Mouse (Mus musculus) right cerebral cortex, postnatal 25 days (tissue): ENCODE measurements at regions not wholly inside any gene's neighbourhood (a gene's known extent, or its start where the extent isn't known, plus 50 kb on each side); places are given as distances from the start of the nearest gene placed in this dataset.

Experiments used
- DNase-seq: peaks from one replicate; pipeline ENCODE4 v3.0.0; 2022

DNA sequence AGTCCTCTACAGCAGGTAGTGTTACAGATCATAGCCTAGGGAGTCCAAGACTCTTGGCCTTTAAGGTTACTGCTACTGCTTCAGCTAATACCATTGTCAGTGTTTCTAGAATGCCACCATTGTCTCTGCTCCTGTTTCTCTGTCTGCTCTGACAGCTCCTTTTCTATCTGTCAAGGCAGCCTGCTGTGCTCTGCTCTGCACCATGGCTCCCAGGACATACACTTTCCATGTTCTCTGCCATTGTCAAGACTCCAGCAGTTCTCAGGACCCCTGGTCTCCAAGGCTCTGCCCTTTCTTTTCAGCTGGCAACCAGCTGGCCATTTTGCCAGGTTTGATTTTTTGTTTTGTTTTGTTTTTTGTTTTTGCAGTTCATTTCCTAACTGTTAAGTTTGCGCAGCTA, 208.7 kb downstream of the Otol1 start:
- DNase-seq: no peak

DNA sequence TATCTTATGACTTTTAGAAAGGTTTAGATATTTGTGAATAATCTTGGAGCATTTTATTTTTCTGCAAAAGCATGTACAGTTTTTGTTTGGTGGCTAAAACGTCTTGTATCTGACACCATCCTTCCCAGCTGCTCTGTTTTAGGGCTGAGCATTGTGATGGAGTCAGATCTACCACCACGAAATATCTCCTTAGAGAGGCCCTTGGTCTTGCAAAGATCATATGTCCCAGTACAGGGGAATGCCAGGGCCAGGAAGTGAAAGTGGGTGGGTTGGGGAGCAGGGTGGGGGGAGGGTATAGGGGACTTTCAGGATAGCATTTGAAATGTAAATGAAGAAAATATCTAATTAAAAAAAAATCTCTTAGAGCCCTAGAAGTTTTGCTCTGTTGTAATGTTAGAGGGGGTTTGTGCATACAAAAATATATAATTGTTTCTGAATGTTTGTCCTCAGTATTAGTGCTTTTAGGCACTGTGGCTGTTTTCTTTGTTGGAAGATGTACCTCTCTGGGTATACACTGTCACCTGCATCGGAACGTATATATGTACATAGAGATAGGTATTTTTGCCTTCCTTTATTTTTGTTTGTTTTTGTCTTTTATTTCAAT, 211.4 kb downstream of the Otol1 start:
- no peak for DNase-seq

DNA sequence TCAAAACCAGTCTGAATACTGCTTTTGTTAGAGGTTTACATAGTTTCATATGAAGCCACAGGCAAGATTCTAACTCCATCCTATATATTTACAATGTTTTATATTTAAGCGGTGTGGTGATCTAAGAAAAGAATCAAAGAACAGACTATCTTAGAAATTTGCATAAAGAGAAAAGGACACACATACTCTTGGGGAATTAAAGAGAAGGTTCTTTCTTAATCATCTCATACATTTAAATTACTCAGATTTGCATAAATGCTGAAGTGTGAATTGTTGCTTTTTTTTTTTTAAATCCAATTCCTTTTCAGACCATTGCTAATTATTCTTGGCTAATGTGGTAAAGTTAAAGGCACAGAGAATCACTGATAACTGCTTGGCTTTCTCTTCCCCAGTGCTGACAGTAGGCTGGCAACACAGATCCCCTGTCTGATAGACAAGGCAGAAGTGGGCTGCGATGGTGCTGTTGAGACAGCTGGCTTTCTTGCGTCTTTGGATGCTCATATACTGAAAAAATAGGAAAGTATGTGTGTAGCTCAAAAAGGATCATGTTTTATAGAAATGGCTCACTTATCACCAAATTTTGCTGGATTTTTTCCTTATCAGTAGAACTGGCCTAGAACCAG, 216.1 kb downstream of the Otol1 start:
- DNase-seq: peak; percentile 19

DNA sequence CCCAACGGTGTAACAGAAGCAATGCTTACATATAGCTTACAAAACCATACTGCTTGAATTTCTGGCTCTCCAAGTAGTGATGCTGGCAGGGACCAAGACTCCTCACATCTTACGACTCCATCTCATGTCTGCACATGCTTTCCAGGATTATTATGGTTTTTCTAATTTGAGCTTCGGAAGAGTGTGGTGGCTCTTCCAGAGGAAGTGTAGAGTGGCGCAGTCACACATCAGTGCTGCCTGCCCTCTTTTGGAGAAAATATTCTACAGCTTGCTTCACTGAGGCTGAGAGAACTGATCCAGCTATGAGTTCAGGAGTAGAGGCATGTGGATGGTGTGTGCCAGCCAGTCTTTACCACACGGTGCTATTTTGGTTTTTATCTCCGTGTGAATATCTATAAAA, 217.4 kb downstream of the Otol1 start:
- DNase-seq: peak; percentile 15

DNA sequence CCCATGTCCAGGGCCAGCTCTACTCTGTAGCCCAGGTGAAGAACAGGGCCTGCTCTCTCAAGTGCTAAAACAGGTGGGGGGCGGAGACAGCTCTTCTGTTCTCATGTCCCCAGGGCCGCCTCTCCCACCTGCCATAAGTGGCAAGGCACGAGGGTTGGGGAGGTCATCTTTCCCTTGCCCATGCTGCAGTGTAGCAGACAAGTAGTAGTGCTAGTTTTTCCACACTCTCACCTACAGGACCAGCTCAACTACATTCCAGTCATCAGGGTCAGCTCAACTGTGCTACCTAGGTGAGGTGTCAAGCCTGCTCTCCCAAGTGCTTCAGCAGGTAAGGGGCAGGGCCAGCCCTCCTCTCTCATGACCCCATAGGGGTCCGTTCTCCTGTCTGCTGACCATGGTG, 219.8 kb downstream of the Otol1 start:
- no peak for DNase-seq

DNA sequence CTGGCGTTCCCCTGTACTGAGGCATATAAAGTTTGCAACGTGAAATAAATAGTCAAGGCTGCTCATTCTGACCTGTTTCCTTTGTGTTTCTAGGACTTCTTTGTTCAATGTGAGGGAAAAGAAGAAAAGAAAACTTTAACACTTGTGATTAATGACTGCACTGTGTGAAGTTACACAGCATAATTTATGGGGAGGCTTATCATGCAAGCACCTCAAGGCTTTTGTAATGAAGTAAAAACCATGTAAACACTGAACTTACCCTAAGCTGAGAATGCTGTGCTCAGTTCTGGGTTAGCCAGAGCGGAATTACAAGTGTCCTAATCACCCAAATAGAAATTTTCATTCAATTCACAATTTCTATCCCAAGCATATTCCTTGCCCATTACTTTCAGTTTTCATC, 241.2 kb downstream of the Otol1 start:
- no peak for DNase-seq

DNA sequence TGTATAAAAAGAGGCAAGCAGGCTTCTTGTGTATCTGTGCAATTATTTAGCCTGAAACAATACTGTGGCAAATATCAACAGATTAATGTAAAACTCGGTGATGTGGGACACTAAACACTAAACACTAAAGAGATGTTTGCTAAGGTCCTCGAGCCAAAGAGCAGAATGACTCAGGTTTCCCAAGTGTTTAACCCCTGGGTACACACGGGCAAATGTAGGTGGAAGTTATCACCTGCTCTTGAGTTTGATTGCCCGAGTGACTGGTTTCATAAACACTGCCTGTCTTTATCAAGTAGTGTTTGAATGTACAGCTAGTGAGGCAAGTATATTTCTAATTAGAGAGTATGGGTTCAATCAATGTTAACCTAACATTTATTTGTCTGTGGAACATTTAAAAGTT, 242.5 kb downstream of the Otol1 start:
- DNase-seq: no peak

DNA sequence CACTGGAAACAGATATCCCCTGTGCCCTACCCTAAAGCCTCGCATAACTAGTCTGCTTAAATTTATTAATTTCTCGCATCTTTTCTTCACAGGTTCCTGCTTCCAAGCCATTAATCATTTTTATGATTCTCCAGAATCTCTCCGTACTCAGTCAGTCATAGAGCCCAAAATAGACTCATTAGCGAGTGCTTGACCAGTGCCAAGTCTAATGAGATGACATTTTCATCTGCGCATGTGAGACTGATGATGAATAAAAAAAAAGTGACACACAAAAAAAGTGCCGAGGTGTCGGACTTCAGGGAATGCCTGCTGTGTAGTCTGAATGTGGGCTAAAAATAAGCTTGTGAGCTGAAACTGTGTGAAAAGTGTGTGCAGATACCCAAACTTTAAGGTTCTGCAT, 243.3 kb downstream of the Otol1 start:
- DNase-seq: no peak

DNA sequence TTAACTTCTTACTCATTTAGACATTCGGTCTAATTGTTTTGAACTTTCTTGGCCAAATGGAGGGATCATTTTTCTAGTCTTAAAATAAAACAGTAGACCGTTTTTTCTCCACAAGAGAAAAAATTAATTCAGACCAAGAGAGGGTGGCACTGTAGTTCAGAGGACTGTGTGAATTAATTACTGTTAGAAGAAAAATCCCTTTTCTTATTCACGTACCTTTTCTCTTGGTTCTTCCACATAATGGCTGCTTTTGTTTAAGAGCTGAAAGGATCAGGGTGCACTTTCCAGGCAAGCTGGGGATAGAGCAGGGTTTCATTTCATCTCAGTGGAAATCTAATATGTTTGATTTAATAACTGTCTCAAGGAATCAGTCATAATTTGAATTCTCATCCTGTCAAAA, 255.9 kb downstream of the Otol1 start:
- no peak for DNase-seq

DNA sequence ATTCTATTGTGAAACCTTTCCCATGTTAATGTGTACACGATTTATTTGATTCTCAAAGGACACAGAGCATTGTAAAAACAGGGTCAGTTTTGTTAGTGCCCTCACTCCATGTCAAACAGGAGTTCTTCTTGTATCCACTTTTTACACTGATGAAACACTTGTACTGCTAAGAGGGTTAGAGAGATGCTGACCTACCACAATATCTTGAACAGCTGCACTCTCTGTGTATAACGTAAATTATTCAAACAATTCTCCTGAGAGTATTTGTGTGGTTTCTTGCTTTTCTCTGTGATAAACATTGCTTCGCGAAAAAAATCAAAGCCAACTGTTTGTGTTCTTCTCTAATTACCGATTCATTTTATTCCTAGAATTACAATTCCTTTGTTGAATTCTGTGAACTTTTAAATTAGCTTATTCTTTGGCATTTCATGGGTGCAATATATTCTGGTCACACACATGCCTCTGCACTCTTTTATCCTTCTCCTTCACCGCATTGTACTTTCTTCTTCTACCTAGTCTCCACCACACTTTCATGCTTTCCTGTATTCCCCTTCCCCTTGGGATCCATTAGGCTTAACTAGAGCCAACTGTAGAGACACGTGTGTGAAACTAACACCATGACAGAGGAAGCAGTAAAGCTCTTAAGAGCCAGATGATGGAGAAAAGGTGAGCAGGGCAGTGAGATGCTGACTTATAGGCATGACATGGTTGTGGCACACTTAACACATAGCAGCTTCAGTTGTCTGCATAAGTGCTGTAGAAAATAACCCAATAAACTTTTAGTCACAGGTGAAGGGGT, 281.4 kb downstream of the Otol1 start:
- no peak for DNase-seq

DNA sequence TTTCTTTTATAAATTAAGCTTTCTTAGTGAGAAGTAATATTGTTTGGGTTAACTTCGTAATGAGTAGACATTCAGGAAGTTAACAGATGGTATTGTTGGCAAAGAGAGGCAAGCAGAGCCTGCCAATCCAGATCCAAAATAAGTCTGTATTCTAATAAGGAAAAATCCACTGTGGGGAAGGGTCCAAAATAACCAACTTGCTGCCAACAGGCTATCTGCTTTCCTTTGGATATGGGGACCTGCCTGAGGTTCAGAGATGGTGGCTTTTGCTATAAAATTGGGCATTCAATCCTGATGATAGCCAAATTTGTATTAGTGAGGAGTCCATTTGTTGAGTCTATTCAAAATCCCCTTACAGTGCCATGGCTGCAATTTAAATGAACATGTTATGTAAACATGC, 300.1 kb downstream of the Otol1 start:
- DNase-seq: no peak

DNA sequence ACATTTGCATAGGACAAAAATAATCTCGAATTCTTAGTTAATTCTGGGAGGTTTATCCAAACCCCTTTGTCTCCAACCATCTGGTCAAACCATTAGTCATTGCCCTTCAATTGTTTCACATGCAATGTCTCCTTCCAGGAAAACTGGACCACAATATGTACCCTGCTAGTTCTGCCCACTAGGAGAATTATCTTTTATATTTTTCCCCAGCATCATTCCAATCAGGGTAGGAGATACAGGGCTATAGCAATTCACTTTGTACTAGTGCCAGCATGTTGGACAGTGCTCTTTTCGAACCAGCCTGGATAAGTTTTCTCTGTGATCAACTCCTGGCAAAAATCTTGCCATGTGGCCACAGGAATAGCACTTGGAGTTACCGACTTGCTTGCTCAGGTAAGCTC, 300.6 kb downstream of the Otol1 start:
- no peak for DNase-seq

DNA sequence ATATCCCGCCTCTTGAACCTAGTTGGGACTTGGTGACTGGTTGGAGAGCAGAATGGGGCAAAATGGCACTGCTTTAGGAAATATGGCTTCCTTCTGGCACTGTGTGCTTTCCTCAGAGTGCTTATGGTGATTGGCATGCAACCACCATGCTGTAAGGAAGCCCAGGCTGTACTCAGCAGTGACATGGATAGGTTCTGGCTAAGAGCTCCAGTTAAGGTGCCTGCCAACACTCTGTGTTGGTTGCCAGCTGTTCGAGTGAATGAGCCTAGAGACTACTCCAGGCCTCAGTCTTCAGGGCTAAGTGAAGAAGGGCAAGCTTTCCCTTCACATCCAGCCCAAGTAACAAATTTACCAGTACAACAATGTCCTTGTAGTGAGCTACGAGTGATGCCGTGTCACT, 301.9 kb downstream of the Otol1 start:
- no peak for DNase-seq

DNA sequence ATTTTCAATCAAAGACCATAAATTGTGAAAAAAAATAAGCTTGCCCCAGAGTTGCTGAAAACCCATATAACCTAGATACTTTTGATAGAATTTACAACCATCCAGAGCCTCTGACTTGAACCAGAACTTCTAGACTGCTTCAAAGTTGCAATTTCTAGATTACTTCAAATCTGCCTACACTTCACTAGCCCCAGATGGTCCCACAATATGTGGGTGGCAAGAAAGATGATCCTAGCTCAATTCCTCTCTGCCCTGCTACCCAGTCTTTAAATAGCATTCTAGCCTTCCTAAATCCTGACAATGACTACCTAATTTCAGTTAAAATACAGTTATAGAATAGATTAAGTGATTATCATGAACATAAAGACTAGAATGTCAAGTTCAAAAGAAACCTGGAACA, 303.6 kb downstream of the Otol1 start:
- no peak for DNase-seq

DNA sequence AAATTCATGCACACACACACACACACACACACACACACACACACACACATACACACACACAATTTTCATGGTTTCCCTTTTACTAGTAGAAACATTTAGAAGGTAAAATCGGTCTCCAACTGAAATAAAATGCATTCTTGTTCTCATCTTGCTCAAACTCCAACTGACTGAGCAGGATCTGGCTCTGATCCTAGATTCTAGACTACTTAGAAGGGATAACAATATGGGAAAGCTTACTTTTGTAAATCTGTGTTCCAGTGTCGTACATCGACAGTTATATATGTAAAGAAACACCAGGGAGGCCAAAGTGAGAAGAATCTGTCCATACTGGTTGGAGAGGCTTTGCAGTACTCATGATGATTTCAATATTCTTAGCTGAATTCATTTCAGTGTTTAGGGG, 304.6 kb downstream of the Otol1 start:
- DNase-seq: no peak

DNA sequence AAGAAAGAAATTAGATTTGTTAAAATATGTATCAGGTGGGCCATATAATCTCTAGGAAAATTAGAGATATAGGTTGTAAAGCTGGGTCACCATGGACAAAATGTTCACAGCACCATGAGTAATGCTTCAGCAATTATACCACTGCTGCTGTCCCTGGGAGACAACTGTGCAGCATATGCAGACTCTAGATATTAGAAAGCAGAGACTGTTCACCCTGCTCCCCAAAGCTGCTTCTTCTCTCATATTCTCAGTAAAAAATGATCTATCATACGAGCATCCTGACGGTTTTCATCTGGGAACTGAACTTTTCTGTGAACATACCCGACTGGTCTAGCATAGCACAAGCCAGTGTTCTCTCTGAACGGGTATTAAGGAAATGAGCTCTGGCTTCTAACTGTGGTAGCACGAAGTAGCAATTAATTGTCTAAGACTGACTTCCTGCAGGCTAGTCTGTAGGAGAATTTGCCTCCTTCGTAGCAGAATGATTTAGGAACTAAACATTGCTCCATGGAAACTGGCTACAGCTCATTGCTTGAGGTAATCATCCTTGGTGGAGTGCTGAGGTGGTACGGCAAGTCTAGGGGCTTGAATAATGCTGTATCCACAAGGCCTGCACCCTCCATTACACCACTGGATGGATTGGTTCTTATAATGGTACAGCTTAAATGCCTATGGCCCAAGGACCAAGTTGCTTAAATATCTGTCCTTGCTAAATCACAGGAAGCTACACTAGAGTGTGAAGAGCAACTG, 305.9 kb downstream of the Otol1 start:
- no peak for DNase-seq

DNA sequence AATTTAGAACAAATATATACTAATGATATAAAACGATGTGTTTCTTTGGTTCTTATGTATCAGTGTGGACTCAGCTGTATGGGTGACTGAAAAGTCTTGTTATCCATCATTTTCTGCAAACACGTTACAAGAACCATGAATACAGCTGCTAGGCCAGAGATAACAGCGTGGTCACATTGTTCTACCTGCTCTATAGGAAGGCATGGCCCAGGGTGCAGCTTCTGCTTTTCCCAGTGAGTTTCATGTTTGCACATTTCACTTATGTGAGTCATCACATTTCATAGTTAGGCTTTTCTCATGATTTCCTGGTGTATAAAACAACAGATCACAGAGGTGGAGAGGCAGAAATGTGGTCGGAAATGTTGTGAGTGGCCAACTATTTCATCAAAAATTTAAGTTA, 306.8 kb downstream of the Otol1 start:
- DNase-seq: no peak

DNA sequence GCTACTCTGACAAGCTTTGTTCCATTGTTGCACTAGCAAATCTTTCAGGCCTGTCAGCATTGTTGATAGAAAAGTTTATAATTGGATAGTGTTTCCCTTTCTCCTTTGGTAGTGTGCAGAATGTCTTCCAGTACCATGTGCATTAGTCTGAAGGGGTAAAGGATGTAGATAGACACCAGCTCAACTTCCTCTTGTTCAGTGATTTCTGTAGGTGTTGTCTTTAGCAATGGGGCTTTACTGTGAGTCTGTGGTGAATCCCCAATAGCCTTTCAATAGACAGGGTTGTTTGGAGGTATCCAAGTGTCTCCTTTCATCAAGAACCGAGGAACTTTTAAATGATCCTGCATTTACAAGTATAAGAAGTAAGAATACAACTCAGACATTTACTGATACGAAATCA, 311.0 kb downstream of the Otol1 start:
- no peak for DNase-seq

DNA sequence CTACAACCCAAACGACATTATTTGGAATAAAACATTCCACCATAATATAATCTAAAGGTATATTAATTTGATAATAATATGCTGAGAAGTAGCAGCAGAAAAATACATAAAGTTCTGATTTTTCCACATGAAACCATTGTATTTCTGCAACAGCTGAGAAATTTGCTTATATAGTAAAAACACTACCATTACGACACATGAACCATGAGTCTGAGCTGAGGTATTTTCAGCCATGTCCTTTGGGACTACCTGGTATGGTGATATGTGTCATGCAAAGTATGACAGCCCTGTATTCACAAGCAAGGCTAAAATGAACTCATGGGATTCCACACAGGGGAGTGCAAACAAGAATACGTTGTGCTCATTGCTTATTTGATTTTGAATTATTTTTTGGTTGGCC, 311.7 kb downstream of the Otol1 start:
- DNase-seq: no peak

DNA sequence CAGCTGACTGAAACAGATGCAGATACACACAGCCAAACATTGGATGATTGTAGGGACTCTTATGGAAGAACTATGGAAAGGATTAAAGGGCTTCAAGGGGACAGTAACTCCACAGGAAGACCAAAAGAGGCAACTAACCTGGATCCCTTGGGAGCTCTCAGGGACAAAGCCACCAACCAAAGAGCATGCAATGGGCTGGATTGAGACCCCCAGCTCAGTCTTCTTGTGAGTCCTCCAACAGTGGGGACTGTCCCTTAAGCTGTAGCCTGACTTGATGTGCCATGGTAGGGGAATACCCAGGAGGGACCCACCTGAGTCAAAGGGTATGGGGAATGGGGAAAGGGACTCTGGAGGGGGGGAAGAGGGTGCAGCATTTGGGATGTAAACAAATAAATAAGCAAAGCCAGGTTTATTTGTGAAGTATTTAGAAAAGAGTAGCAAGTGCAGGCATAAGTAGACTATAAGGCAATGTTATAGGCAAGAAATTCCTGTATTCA, 313.8 kb downstream of the Otol1 start:
- no peak for DNase-seq

DNA sequence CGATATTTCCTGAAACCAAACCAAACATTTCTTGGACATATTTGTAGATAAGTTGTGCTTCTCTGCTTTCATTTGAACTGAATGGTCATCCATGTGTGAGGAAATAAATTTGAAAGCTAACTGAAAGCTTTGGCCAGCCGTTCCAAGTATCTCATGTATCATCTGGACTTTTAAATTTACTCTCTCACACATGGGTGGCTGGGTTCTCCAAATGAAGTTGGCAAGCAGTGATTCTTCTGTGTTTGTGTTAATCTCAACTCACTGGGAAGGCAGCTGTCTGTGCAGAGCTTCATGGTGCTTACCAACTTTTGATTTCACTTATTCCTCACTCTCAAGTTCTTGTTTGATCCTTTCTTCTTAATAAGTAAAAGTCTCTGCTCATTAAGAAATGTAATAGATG, 317.3 kb downstream of the Otol1 start:
- DNase-seq: no peak
